ENCODE assay signal across 15 mouse cellular contexts in the genomic region with DNA sequence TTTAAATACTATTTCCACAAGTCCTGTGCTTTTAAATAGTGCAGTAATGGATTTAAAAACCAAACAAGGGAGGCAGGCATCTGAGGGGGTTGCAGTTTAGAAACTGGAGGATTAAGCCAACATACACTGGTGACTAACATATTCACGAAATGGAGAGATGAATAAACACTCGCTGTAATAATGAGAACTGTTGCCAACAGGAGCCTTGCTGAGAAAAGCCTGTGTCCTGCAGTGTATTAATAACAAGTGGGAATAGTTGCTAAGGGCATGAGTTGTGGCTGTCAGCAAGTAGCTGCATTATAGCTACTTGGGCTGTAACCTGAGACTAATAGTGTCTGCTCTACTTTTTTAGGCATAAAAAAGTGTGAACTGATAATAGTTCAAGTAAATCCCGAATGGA.
A peak's percentile ranks its signal among the peaks of the same experiment; 100 is the strongest.
DNase-seq lines count a peak whose midpoint lies in the region; ATAC-seq and TF ChIP-seq lines count a peak whose summit lies in the region.
"Had no signal": no experiment of that assay in that cellular context is flagged by ENCODE, and none has a peak within 500 bp of the region (broad histone marks: within the 10 kb centered on the region; RNA-seq: fewer than 3 reads in every experiment).

No protein-coding gene starts in this region.

- no peak overlapping the region for H3K9ac ChIP-seq in hindbrain, embryonic 14.5 days
- no peak overlapping the region for H3K9ac ChIP-seq in midbrain, embryonic 15.5 days
- no peak overlapping the region for H3K9ac ChIP-seq in midbrain, embryonic 13.5 days (replicated peaks)
- no peak overlapping the region for H3K9ac ChIP-seq in forebrain, embryonic 15.5 days (replicated peaks)
- H3K9ac ChIP-seq in stomach, postnatal 0 days (ENCODE audit: low read length): no peak overlapping the region
- H3K9ac ChIP-seq: embryonic facial prominence, embryonic 13.5 days; heart, embryonic 12.5 days; hindbrain, embryonic 15.5 days; liver, embryonic 15.5 days had no signal

- ATAC-seq in hindbrain, embryonic 14.5 days (ENCODE audit: low FRiP score): no peak; the same call in 1 of the 2 replicates
- ATAC-seq in midbrain, embryonic 15.5 days (replicated peaks): peak; percentile 56; the same call in 1 of the 2 replicates
- ATAC-seq in midbrain, embryonic 13.5 days: no peak
- ATAC-seq in forebrain, embryonic 15.5 days (replicated peaks): peak; percentile 72
- ATAC-seq in stomach, postnatal 0 days (ENCODE audit: low FRiP score, low TSS enrichment): peak; percentile 40; the same call in 1 of the 2 replicates
- ATAC-seq in erythroid progenitor cell, adult 5-6 weeks (replicated peaks; ENCODE audit: low FRiP score, poor library complexity, severe bottlenecking): no peak

- H3K4me2 ChIP-seq in hindbrain, embryonic 14.5 days (replicated peaks): no peak overlapping the region
- no peak overlapping the region for H3K4me2 ChIP-seq in midbrain, embryonic 15.5 days
- no peak overlapping the region for H3K4me2 ChIP-seq in midbrain, embryonic 13.5 days (replicated peaks)
- H3K4me2 ChIP-seq in forebrain, embryonic 15.5 days (replicated peaks): no peak overlapping the region
- no peak overlapping the region for H3K4me2 ChIP-seq in stomach, postnatal 0 days (replicated peaks; ENCODE audit: low read depth)
- H3K4me2 ChIP-seq: embryonic facial prominence, embryonic 13.5 days; heart, embryonic 12.5 days; hindbrain, embryonic 15.5 days; liver, embryonic 15.5 days had no signal

- H3K27me3 ChIP-seq in hindbrain, embryonic 14.5 days (ENCODE audit: control insufficient read depth, insufficient read depth, low read length): no peaks in the 10 kb centered on the region
- no peaks in the 10 kb centered on the region; the same call in 1 of the 2 replicates for H3K27me3 ChIP-seq in hindbrain, embryonic 10.5 days (ENCODE audit: insufficient read depth, poor library complexity, severe bottlenecking)
- no peaks in the 10 kb centered on the region for H3K27me3 ChIP-seq in midbrain, embryonic 15.5 days (replicated peaks)
- H3K27me3 ChIP-seq in midbrain, embryonic 13.5 days: no peaks in the 10 kb centered on the region
- no peaks in the 10 kb centered on the region for H3K27me3 ChIP-seq in forebrain, embryonic 15.5 days
- H3K27me3 ChIP-seq in stomach, postnatal 0 days (ENCODE audit: control insufficient read depth, insufficient read depth, low read length): no peaks in the 10 kb centered on the region
- H3K27me3 ChIP-seq: embryonic facial prominence, embryonic 13.5 days; heart, embryonic 12.5 days; hindbrain, embryonic 15.5 days; liver, embryonic 15.5 days had no signal

- TF ChIP-seq EP300 in stomach, postnatal 0 days (optimal IDR thresholded peaks at IDR 0.05): no peak

- peaks cover 9% of the 10 kb centered on the region for H3K4me1 ChIP-seq in hindbrain, embryonic 14.5 days (replicated peaks; ENCODE audit: control insufficient read depth, insufficient read depth, low read length)
- H3K4me1 ChIP-seq in hindbrain, embryonic 10.5 days (replicated peaks): no peaks in the 10 kb centered on the region
- H3K4me1 ChIP-seq in midbrain, embryonic 15.5 days: no peaks in the 10 kb centered on the region
- 0 out of 2 replicates have a peak, but pooled peaks cover 7% of the 10 kb centered on the region for H3K4me1 ChIP-seq in midbrain, embryonic 13.5 days (replicated peaks)
- H3K4me1 ChIP-seq in forebrain, embryonic 15.5 days: peaks cover 15% of the 10 kb centered on the region
- no peaks in the 10 kb centered on the region for H3K4me1 ChIP-seq in stomach, postnatal 0 days (replicated peaks; ENCODE audit: control insufficient read depth, insufficient read depth)
- H3K4me1 ChIP-seq: embryonic facial prominence, embryonic 13.5 days; liver, embryonic 15.5 days had no signal

- 61% methylated on average over 3 of the region's 3 CpGs for WGBS in hindbrain, embryonic 14.5 days
- WGBS in hindbrain, embryonic 10.5 days: 61% methylated on average over 3 of the region's 3 CpGs
- WGBS in midbrain, embryonic 15.5 days: 35% methylated on average over 3 of the region's 3 CpGs
- 46% methylated on average over 3 of the region's 3 CpGs for WGBS in midbrain, embryonic 13.5 days
- WGBS in forebrain, embryonic 15.5 days: 8% methylated on average over 3 of the region's 3 CpGs
- WGBS in stomach, postnatal 0 days: 18% methylated on average over 3 of the region's 3 CpGs

- H3K36me3 ChIP-seq in hindbrain, embryonic 14.5 days (replicated peaks; ENCODE audit: control insufficient read depth, insufficient read depth): no peaks in the 10 kb centered on the region
- no peaks in the 10 kb centered on the region for H3K36me3 ChIP-seq in hindbrain, embryonic 10.5 days
- H3K36me3 ChIP-seq in midbrain, embryonic 15.5 days (replicated peaks): no peaks in the 10 kb centered on the region
- H3K36me3 ChIP-seq in midbrain, embryonic 13.5 days: no peaks in the 10 kb centered on the region
- H3K36me3 ChIP-seq in forebrain, embryonic 15.5 days: no peaks in the 10 kb centered on the region
- H3K36me3 ChIP-seq in stomach, postnatal 0 days (ENCODE audit: control insufficient read depth, insufficient read depth, low read length): no peaks in the 10 kb centered on the region
- H3K36me3 ChIP-seq: embryonic facial prominence, embryonic 13.5 days; heart, embryonic 12.5 days; hindbrain, embryonic 15.5 days; liver, embryonic 15.5 days had no signal

- peak; percentile 40 for DNase-seq in hindbrain, embryonic 14.5 days (ENCODE audit: low spot score)
- DNase-seq in hindbrain, embryonic 10.5 days (ENCODE audit: low spot score): no peak
- no peak for DNase-seq in stomach, postnatal 0 days (ENCODE audit: low spot score)
- DNase-seq in B cell, adult 2 months: no peak
- DNase-seq: cerebellum, adult 2 months; kidney, postnatal 10 days; right cerebral cortex, postnatal 4 days had no signal

- no peaks in the 10 kb centered on the region for H3K9me3 ChIP-seq in hindbrain, embryonic 14.5 days (ENCODE audit: control insufficient read depth, low read length)
- no peaks in the 10 kb centered on the region for H3K9me3 ChIP-seq in hindbrain, embryonic 10.5 days
- H3K9me3 ChIP-seq in midbrain, embryonic 15.5 days: no peaks in the 10 kb centered on the region
- H3K9me3 ChIP-seq in midbrain, embryonic 13.5 days: no peaks in the 10 kb centered on the region
- no peaks in the 10 kb centered on the region for H3K9me3 ChIP-seq in forebrain, embryonic 15.5 days
- H3K9me3 ChIP-seq in stomach, postnatal 0 days (ENCODE audit: control insufficient read depth, low read length): no peaks in the 10 kb centered on the region
- H3K9me3 ChIP-seq: embryonic facial prominence, embryonic 13.5 days; heart, embryonic 12.5 days; hindbrain, embryonic 15.5 days; liver, embryonic 15.5 days had no signal

- H3K4me3 ChIP-seq in hindbrain, embryonic 14.5 days (replicated peaks; ENCODE audit: low read length): no peak overlapping the region
- H3K4me3 ChIP-seq in hindbrain, embryonic 10.5 days: no peak overlapping the region
- no peak overlapping the region for H3K4me3 ChIP-seq in midbrain, embryonic 15.5 days
- H3K4me3 ChIP-seq in midbrain, embryonic 13.5 days (replicated peaks): no peak overlapping the region
- no peak overlapping the region for H3K4me3 ChIP-seq in forebrain, embryonic 15.5 days
- H3K4me3 ChIP-seq in stomach, postnatal 0 days (ENCODE audit: low read depth, low read length): no peak overlapping the region
- H3K4me3 ChIP-seq: embryonic facial prominence, embryonic 13.5 days; heart, embryonic 12.5 days; hindbrain, embryonic 15.5 days; liver, embryonic 15.5 days had no signal

- no peak for TF ChIP-seq CTCF in stomach, postnatal 0 days (IDR thresholded peaks at IDR 0.05; ENCODE audit: low read depth)

- H3K27ac ChIP-seq in hindbrain, embryonic 14.5 days: no peak overlapping the region
- no peak overlapping the region for H3K27ac ChIP-seq in hindbrain, embryonic 10.5 days
- no peak overlapping the region for H3K27ac ChIP-seq in midbrain, embryonic 15.5 days
- no peak overlapping the region for H3K27ac ChIP-seq in midbrain, embryonic 13.5 days
- peak overlapping the region; percentile 27; the same call in 1 of the 2 replicates for H3K27ac ChIP-seq in forebrain, embryonic 15.5 days (replicated peaks)
- H3K27ac ChIP-seq in stomach, postnatal 0 days (replicated peaks): no peak overlapping the region
- H3K27ac ChIP-seq: embryonic facial prominence, embryonic 13.5 days; hindbrain, embryonic 15.5 days; liver, embryonic 15.5 days had no signal

Comparison
In these comparisons a context has a peak if more than half of its experiments do, and no peak if none do; other contexts are left out.
1. ATAC-seq: peak in midbrain, embryonic 15.5 days (single experiment), forebrain, embryonic 15.5 days (single experiment) and stomach, postnatal 0 days (single experiment); none in hindbrain, embryonic 14.5 days (single experiment), midbrain, embryonic 13.5 days (single experiment) and erythroid progenitor cell, adult 5-6 weeks (single experiment).